Mouse (Mus musculus): Measurements from ENCODE around the gene Ankrd12.

The Ankrd12 gene

GRCm38 (mm10) chr17:65967751-65968150, 109.1 kb downstream of the Ankrd12 start:
- DNase-seq (ENCODE audit: low spot score) = no peak

GRCm38 (mm10) chr17:65962263-65962662, 114.6 kb downstream of the Ankrd12 start:
- no peak for DNase-seq (ENCODE audit: low spot score)

GRCm38 (mm10) chr17:65961606-65962136, 115.2 kb downstream of the Ankrd12 start:
- DNase-seq (ENCODE audit: low spot score) = no peak

- no peak for DNase-seq (ENCODE audit: low spot score)
These were observed 117.9 kb downstream of the Ankrd12 start for GRCm38 (mm10) chr17:65959011-65959410.

GRCm38 (mm10) chr17:65958366-65958765, 118.5 kb downstream of the Ankrd12 start:
- DNase-seq (ENCODE audit: low spot score) = no peak

- no peak for DNase-seq (ENCODE audit: low spot score)
These were observed 119.0 kb downstream of the Ankrd12 start for GRCm38 (mm10) chr17:65957782-65958325.

- DNase-seq (ENCODE audit: low spot score) = no peak
These were observed 119.7 kb downstream of the Ankrd12 start for GRCm38 (mm10) chr17:65956993-65957781.

GRCm38 (mm10) chr17:65956140-65956539, 120.7 kb downstream of the Ankrd12 start:
- DNase-seq (ENCODE audit: low spot score) = no peak

- no peak for DNase-seq (ENCODE audit: low spot score)
These were observed 122.9 kb downstream of the Ankrd12 start for GRCm38 (mm10) chr17:65953959-65954358.

GRCm38 (mm10) chr17:65952083-65952482, 124.8 kb downstream of the Ankrd12 start:
- DNase-seq (ENCODE audit: low spot score) = no peak

GRCm38 (mm10) chr17:65950622-65951404, 126.1 kb downstream of the Ankrd12 start, which contains the start of gene Twsg1:
Gene Twsg1, minus strand, starts transcription at chr17:65951226.
- peak; percentile 89 for DNase-seq (ENCODE audit: low spot score)

GRCm38 (mm10) chr17:65950183-65950582, 126.7 kb downstream of the Ankrd12 start:
- DNase-seq (ENCODE audit: low spot score) = no peak

GRCm38 (mm10) chr17:65947307-65947706, 129.6 kb downstream of the Ankrd12 start:
- no peak for DNase-seq (ENCODE audit: low spot score)

GRCm38 (mm10) chr17:65945420-65945819, 131.5 kb downstream of the Ankrd12 start:
- DNase-seq (ENCODE audit: low spot score) = no peak

GRCm38 (mm10) chr17:65942394-65942793, 134.5 kb downstream of the Ankrd12 start:
- DNase-seq (ENCODE audit: low spot score) = peak; percentile 68

GRCm38 (mm10) chr17:65941275-65941674, 135.6 kb downstream of the Ankrd12 start:
- DNase-seq (ENCODE audit: low spot score) = no peak

GRCm38 (mm10) chr17:65940221-65940620, 136.7 kb downstream of the Ankrd12 start:
- no peak for DNase-seq (ENCODE audit: low spot score)

- DNase-seq (ENCODE audit: low spot score) = peak; percentile 60
These were observed 137.3 kb downstream of the Ankrd12 start for GRCm38 (mm10) chr17:65939461-65940192.

- no peak for DNase-seq (ENCODE audit: low spot score)
These were observed 139.2 kb downstream of the Ankrd12 start for GRCm38 (mm10) chr17:65937671-65938070.

- DNase-seq (ENCODE audit: low spot score) = no peak
These were observed 143.1 kb downstream of the Ankrd12 start for GRCm38 (mm10) chr17:65933741-65934140.

GRCm38 (mm10) chr17:65931525-65931924, 145.4 kb downstream of the Ankrd12 start:
- DNase-seq (ENCODE audit: low spot score) = no peak

GRCm38 (mm10) chr17:65930960-65931359, 145.9 kb downstream of the Ankrd12 start:
- DNase-seq (ENCODE audit: low spot score) = no peak
